Mouse (Mus musculus) kidney, adult 2 months (tissue): ENCODE measurements around the gene Eif4a1.

ENCODE experiments used
- CTCF ChIP-seq: fragments of 200-500 bp; conservative IDR thresholded peaks from 2 replicates; pipeline ENCODE4 v1.5.1; 2011; ENCODE audit warnings: low read depth, mild to moderate bottlenecking, control low read depth, low read length, moderate library complexity, mixed read lengths; ENCODE audit not compliant: insufficient read depth, insufficient read length
- POLR2A ChIP-seq: fragments of 200-500 bp; IDR thresholded peaks from one replicate; pipeline ENCODE4 v1.6.1; 2011; ENCODE audit warnings: low read depth, low read length, control low read depth

GRCm38 (mm10) chr11:69703814-69704612 is 31.8 kb upstream of the Eif4a1 start:
- TF ChIP-seq CTCF (no peak), POLR2A (no peak)
